Mouse (Mus musculus): ENCODE data around the gene Cenpc1.

Cenpc1 gene

GRCm38 (mm10) chr5:85996545-85997510, 68.6 kb downstream of the Cenpc1 start:
- no peak for DNase-seq (ENCODE audit: low read depth, low spot score)

DNA sequence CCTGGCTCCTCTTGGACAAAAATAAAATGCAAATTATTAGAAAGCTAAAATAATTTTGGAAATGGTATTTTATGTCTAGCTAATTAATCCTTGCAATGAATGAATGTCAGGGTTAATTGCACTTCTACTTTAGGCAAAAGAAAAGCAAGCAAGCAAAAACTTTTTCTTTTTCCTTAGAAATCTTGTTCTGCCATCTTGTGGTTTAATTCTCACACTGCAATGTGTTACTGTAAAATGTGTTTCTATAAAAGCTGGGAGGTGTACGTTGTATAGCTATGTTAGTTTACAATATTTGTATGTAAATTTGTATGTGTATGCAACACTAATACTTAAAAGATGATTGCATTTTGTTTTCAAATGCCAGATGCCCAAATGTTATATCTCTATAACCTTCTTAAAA, 70.8 kb downstream of the Cenpc1 start:
- DNase-seq (ENCODE audit: low read depth, low spot score) = no peak

DNA sequence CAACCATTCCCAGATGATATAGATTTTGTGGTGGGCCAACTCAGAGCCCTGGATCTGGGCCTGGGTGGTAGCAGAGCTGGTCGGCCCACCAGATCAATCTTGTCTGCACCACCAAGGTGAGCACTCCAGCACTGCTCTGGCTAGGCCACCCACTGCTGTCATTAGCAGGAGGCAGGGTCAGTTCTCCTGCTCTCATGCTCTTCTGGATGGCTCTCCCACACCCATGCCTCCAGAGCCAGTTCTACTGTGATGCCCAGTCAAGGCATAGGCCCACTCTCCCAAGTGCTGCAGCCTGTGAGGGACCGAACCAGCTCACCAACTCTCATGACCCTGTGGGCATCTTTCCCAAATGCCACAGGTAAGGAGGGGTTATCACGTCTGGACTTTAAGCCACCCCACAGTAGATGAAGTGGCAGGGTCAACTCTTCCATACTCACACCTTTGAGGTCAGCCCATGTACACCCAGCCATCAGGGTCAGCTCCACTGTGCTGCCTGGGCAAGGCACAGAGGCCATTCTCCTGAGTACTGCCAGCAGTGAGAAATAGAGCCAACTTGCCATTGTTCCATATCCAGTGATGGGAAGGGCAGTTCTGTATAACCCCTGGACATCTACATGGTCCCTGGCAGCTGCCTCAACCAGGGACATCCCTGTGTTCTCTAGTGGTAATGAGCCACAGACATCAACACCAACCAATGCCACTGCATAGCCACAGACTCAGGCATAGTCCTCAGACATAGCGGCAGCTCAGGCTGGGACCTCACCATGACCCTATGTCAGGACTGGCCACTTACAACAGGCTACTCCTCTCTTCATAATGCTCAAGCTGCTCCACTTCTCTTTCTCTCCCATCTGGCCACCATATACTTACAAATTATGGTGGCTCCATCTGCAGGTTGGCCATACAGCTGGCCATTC, 72.3 kb downstream of the Cenpc1 start:
- DNase-seq (ENCODE audit: low read depth, low spot score) = no peak

GRCm38 (mm10) chr5:85992055-85992454, 73.3 kb downstream of the Cenpc1 start:
- no peak for DNase-seq (ENCODE audit: low read depth, low spot score)

GRCm38 (mm10) chr5:85987516-85987863, 77.9 kb downstream of the Cenpc1 start:
- DNase-seq (ENCODE audit: low read depth, low spot score) = no peak

GRCm38 (mm10) chr5:85986734-85987515, 78.5 kb downstream of the Cenpc1 start:
- DNase-seq (ENCODE audit: low read depth, low spot score) = no peak

DNA sequence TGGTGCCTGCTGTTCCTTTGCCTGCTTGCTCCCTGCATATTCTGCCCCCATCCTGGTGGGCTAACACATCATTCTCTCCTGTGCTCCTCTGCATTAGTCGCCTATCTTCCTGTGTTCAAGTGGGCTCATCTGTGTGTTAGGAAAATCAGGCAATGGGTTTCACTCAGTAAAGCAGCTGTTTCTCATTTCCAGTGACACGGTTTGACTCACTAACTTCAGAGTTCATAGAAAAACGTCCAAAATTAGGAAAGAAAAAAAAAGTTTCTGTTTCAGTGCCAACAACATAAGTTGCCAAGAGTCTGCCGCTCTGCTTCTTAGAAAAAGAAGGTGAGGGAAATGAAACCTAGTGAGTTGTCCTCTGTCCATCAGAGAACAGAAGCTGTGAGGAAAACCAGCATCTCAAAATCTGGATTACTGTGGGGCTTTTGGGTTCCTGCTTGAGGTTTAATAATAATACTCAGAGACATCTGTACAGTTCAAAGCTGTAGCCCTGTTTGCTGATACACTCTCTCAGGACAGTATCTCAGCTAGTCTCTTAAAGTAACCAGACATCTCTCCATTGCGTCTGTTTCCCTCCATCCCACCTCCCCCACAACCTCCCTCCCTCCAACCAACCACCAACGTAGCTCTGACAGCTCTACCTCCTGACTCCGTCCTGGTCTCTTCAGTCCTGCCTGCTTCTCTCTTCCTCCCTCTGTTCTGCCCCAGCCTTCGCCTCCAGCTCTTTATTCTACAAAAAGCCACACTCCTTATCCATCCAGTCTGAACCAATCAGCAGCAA, 87.5 kb downstream of the Cenpc1 start:
- DNase-seq (ENCODE audit: low read depth, low spot score) = no peak

DNA sequence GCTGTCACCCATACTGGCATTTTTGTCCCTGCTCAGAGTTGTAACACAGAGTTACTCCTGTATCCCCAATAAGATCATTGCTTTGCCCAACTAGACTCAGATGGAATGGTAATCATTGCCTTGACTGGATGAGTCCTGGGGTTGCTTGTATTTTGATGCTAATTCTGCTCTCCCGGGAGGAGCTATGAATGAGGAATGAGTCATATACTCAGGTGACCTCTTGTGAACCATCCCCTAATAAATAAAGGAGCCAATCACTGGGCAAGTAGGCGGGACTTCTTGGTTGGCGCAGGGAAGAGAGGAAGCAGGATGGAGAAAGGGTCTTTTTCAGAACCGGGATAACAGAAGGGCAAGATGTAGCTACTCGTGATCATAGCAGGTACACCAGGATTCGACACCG, 102.6 kb downstream of the Cenpc1 start:
- no peak for DNase-seq (ENCODE audit: low read depth, low spot score)
